Mouse (Mus musculus): ENCODE data around the gene AU015836. TPM values are rescaled to one million over a fixed set of nuclear protein-coding genes. Genes with fewer than 3 reads are reported as not detected.
"Not testable (repeated sequence)": the region's sequence is repeated elsewhere in the genome, so short reads cannot be mapped to it uniquely, and the experiment has no call there.

Gene AU015836
- polyA plus RNA-seq, 1 experiment from 2014 or later, result 0.07 TPM

DNA sequence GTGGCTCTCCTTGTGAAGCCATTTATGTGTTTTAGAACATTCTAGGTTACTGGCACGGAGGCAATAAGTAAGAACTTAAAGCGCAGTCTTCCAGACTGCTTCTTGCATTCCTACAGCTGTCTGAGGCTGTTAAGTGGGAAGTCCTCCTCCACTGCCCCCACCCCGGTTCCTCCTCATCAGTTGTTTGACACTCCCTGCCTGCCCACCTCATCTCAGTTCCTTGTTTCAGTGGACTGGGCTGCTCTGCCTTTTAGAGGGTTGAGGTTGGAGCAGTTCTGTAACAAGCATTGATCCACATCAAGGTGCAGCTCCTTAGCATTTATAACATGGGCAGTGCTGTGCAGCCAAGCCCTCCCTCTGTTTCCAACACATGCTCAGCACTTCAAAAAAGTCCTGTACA lies 16.6 kb downstream of the AU015836 start:
- not testable (repeated sequence) for H3K4me2 ChIP-seq; H3K9ac ChIP-seq (ENCODE audit: low read length); DNase-seq (ENCODE audit: low spot score, missing footprints); H3K4me1 ChIP-seq (ENCODE audit: control insufficient read depth, insufficient read depth, low read length); H3K4me3 ChIP-seq (ENCODE audit: low read depth, low read length); H3K9me3 ChIP-seq (ENCODE audit: control insufficient read depth, low read length); H3K27ac ChIP-seq (ENCODE audit: low read depth, low read length); H3K27me3 ChIP-seq (ENCODE audit: control insufficient read depth, insufficient read depth, low read length); ATAC-seq (ENCODE audit: low FRiP score); H3K36me3 ChIP-seq (ENCODE audit: control insufficient read depth, insufficient read depth, low read length)
- WGBS, result 74% methylated on average over 2 of the region's 3 CpGs

DNA sequence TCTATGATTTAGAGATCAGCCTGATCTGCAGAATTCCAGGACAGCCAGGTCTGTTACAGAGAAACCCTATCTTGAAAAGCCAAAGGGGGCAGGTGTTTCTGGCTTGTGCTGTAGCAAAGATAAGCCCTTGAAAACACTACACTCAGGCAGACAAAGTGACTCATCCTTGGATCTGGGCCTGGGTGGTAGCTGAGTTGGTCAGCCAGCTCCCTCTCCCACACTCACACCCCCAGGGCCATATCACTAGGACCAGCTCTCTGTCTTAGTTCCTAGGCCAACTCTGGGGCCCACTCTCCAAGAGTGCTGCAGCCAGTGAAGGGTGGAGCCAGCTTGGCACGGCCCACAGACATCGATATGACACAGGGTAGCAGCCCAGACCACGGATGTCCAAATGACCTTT lies 38.5 kb downstream of the AU015836 start:
- H3K4me2 ChIP-seq, result no peak overlapping the region
- H3K4me1 ChIP-seq (ENCODE audit: control insufficient read depth, insufficient read depth, low read length), result no peaks in the 10 kb centered on the region
- DNase-seq (ENCODE audit: low spot score, missing footprints) (no peak), ATAC-seq (ENCODE audit: low FRiP score) (no peak)
- 86% methylated on average over 3 of the region's 3 CpGs for WGBS
- no peaks in the 10 kb centered on the region for H3K9me3 ChIP-seq (ENCODE audit: control insufficient read depth, low read length)
- H3K9ac ChIP-seq (ENCODE audit: low read length), result no peak overlapping the region
- peaks cover 5% of the 10 kb centered on the region for H3K27me3 ChIP-seq (ENCODE audit: control insufficient read depth, insufficient read depth, low read length)
- H3K27ac ChIP-seq (ENCODE audit: low read depth, low read length), result no peak overlapping the region
- no peaks in the 10 kb centered on the region for H3K36me3 ChIP-seq (ENCODE audit: control insufficient read depth, insufficient read depth, low read length)
- H3K4me3 ChIP-seq (ENCODE audit: low read depth, low read length), result no peak overlapping the region

GRCm38 (mm10) chrX:94009442-94009841 lies 41.0 kb downstream of the AU015836 start:
- no peaks in the 10 kb centered on the region for H3K9me3 ChIP-seq (ENCODE audit: control insufficient read depth, low read length)

GRCm38 (mm10) chrX:94011656-94012173 lies 43.3 kb downstream of the AU015836 start:
- no peak overlapping the region for H3K4me2 ChIP-seq

More at GRCm38 (mm10) chrX:94009442-94009841, 41.0 kb downstream of the AU015836 start:
- Histone ChIP-seq H3K4me2 (no peak overlapping the region), H3K4me3 (ENCODE audit: low read depth, low read length) (no peak overlapping the region), H3K4me1 (ENCODE audit: control insufficient read depth, insufficient read depth, low read length) (no peaks in the 10 kb centered on the region), H3K9ac (ENCODE audit: low read length) (no peak overlapping the region), H3K27me3 (ENCODE audit: control insufficient read depth, insufficient read depth, low read length) (peaks cover 3% of the 10 kb centered on the region), H3K27ac (ENCODE audit: low read depth, low read length) (no peak overlapping the region), H3K36me3 (ENCODE audit: control insufficient read depth, insufficient read depth, low read length) (no peaks in the 10 kb centered on the region)
- DNase-seq (ENCODE audit: low spot score, missing footprints), result no peak
- 83% methylated on average over 3 of the region's 3 CpGs for WGBS
- no peak for ATAC-seq (ENCODE audit: low FRiP score)

GRCm38 (mm10) chrX:94012479-94013167 lies 44.2 kb downstream of the AU015836 start:
- Histone ChIP-seq H3K27ac (ENCODE audit: low read depth, low read length) (no peak overlapping the region), H3K27me3 (ENCODE audit: control insufficient read depth, insufficient read depth, low read length) (no peaks in the 10 kb centered on the region; the same call in 1 of the 2 replicates), H3K9ac (ENCODE audit: low read length) (no peak overlapping the region), H3K36me3 (ENCODE audit: control insufficient read depth, insufficient read depth, low read length) (no peaks in the 10 kb centered on the region), H3K4me3 (ENCODE audit: low read depth, low read length) (no peak overlapping the region), H3K4me1 (ENCODE audit: control insufficient read depth, insufficient read depth, low read length) (no peaks in the 10 kb centered on the region), H3K4me2 (peak overlapping the region; percentile 25; the same call in 1 of the 2 replicates), H3K9me3 (ENCODE audit: control insufficient read depth, low read length) (no peaks in the 10 kb centered on the region)
- ATAC-seq (ENCODE audit: low FRiP score) (no peak), DNase-seq (ENCODE audit: low spot score, missing footprints) (peak; percentile 84)
- WGBS, result 26% methylated on average over 12 of the region's 12 CpGs

More at GRCm38 (mm10) chrX:94011656-94012173, 43.3 kb downstream of the AU015836 start:
- peaks cover 3% of the 10 kb centered on the region for H3K27me3 ChIP-seq (ENCODE audit: control insufficient read depth, insufficient read depth, low read length)
- H3K4me3 ChIP-seq (ENCODE audit: low read depth, low read length), result no peak overlapping the region
- no peak overlapping the region for H3K27ac ChIP-seq (ENCODE audit: low read depth, low read length)
- no peak overlapping the region for H3K9ac ChIP-seq (ENCODE audit: low read length)
- DNase-seq (ENCODE audit: low spot score, missing footprints) (no peak), ATAC-seq (ENCODE audit: low FRiP score) (no peak)
- H3K4me1 ChIP-seq (ENCODE audit: control insufficient read depth, insufficient read depth, low read length), result no peaks in the 10 kb centered on the region
- WGBS, result 90% methylated on average over 7 of the region's 7 CpGs
- H3K9me3 ChIP-seq (ENCODE audit: control insufficient read depth, low read length), result no peaks in the 10 kb centered on the region
- H3K36me3 ChIP-seq (ENCODE audit: control insufficient read depth, insufficient read depth, low read length), result no peaks in the 10 kb centered on the region

DNA sequence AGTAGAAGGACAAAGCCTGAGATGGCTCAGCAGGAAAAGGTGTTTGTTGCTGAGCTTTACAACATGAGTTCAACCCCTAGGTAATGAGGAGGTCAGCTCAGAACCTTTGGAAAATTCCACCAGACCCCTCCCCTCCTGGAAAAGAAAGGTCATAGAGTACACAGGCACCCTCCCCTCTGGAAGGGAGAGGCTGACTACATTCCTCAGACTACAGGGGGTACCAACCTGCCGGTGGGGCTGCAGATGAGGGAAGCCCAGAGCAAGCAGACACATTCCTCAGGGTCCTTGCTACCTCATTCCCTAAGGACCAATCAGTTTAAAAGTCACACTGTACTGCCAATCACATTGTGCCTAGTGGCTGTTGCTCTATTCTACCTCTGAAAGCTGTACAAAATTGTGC lies 48.4 kb downstream of the AU015836 start:
- H3K9ac ChIP-seq (ENCODE audit: low read length), result no peak overlapping the region
- H3K4me3 ChIP-seq (ENCODE audit: low read depth, low read length), result no peak overlapping the region
- no peaks in the 10 kb centered on the region for H3K4me1 ChIP-seq (ENCODE audit: control insufficient read depth, insufficient read depth, low read length)
- DNase-seq (ENCODE audit: low spot score, missing footprints) (no peak), ATAC-seq (ENCODE audit: low FRiP score) (no peak)
- WGBS, result 47% methylated on average over 1 of the region's 1 CpGs
- no peak overlapping the region for H3K27ac ChIP-seq (ENCODE audit: low read depth, low read length)
- H3K36me3 ChIP-seq (ENCODE audit: control insufficient read depth, insufficient read depth, low read length), result no peaks in the 10 kb centered on the region
- no peak overlapping the region for H3K4me2 ChIP-seq
- no peaks in the 10 kb centered on the region for H3K9me3 ChIP-seq (ENCODE audit: control insufficient read depth, low read length)
- H3K27me3 ChIP-seq (ENCODE audit: control insufficient read depth, insufficient read depth, low read length), result peaks cover 1% of the 10 kb centered on the region; the same call in 1 of the 2 replicates

- 70% methylated on average over 5 of the region's 5 CpGs for WGBS
- ATAC-seq (ENCODE audit: low FRiP score), result no peak
Observed at GRCm38 (mm10) chrX:94022264-94022874, 53.9 kb downstream of the AU015836 start.

More at GRCm38 (mm10) chrX:94022264-94022874, 53.9 kb downstream of the AU015836 start:
- H3K27ac ChIP-seq (ENCODE audit: low read depth, low read length), result no peak overlapping the region
- H3K27me3 ChIP-seq (ENCODE audit: control insufficient read depth, insufficient read depth, low read length), result peaks cover 13% of the 10 kb centered on the region
- no peak overlapping the region for H3K4me3 ChIP-seq (ENCODE audit: low read depth, low read length)
- no peaks in the 10 kb centered on the region for H3K4me1 ChIP-seq (ENCODE audit: control insufficient read depth, insufficient read depth, low read length)
- no peaks in the 10 kb centered on the region for H3K9me3 ChIP-seq (ENCODE audit: control insufficient read depth, low read length)
- DNase-seq (ENCODE audit: low spot score, missing footprints), result no peak
- H3K36me3 ChIP-seq (ENCODE audit: control insufficient read depth, insufficient read depth, low read length), result no peaks in the 10 kb centered on the region
- no peak overlapping the region for H3K4me2 ChIP-seq
- H3K9ac ChIP-seq (ENCODE audit: low read length), result no peak overlapping the region
